Mouse (Mus musculus): ENCODE measurements at regions not wholly inside any gene's neighbourhood (a gene's known extent, or its start where the extent isn't known, plus 50 kb on each side); places are given as distances from the start of the nearest gene placed in this dataset.

DNA sequence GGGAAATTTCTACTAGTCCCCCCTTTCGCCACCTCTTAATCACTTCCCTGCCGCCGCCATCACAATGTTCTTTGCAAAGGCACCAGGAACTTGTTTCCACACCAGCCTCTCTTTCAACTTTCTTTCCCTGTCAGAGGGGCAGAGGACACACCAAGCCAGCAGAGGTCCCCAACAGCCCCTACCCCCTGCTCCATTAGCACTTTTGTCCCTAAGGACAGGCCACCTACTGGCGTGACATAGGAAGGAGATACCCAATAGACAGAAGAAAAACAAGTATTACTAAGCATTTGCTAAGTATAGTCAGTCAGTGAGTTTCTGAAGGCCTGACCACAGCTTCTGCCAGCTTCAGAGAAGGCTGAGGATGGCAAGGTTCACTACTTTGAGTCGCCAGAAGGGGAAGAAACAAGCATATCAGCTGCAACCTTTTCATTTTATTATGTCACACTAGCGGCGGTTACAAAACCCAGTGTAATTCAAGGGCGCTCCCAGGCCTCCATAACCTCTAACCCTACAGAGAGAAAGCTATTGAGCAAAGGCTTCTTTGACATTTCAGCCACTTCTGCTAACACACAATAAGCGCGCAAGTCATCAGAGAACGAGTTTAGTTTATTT is 255.9 kb downstream of the Lmo4 start:
- H3K4me1 ChIP-seq (ENCODE audit: control insufficient read depth, insufficient read depth, low read length): no peaks in the 10 kb centered on the region
- 49% methylated on average over 11 of the region's 11 CpGs for WGBS
- no peak overlapping the region for H3K27ac ChIP-seq (replicated peaks; ENCODE audit: low read depth, low read length)
- ATAC-seq (replicated peaks; ENCODE audit: insufficient number of reproducible peaks, low FRiP score, low TSS enrichment, low read depth) (peak; percentile 56), DNase-seq (ENCODE audit: low spot score) (no peak)
- H3K4me2 ChIP-seq (ENCODE audit: low read depth, low read length): no peak overlapping the region
- no peaks in the 10 kb centered on the region for H3K36me3 ChIP-seq (replicated peaks; ENCODE audit: control insufficient read depth, insufficient read depth, low read depth, low read length)
- H3K9me3 ChIP-seq (replicated peaks; ENCODE audit: control insufficient read depth, low read length): no peaks in the 10 kb centered on the region
- H3K27me3 ChIP-seq (ENCODE audit: control insufficient read depth, insufficient read depth, low read length): no peaks in the 10 kb centered on the region
- H3K4me3 ChIP-seq (ENCODE audit: low read depth, low read length): no peak overlapping the region
- H3K9ac ChIP-seq (replicated peaks; ENCODE audit: low read length): no peak overlapping the region

DNA sequence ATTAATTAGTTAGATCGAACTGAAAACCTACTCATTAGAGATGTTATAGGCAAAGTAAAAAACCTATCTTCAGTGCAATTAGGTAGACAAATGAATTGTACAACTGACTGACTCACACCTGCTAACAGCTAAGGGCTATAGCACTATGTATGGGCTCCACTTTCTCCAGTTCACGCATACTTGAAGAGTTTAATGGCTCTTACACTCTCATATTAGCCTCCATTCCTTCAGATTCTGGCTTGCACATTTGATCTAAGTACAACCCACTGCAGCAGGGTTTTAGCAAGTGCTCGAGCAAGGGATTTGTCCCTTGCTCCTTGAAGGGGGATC is 257.1 kb downstream of the Lmo4 start:
- Histone ChIP-seq H3K9me3 (replicated peaks; ENCODE audit: control insufficient read depth, low read length) (no peaks in the 10 kb centered on the region), H3K27me3 (ENCODE audit: control insufficient read depth, insufficient read depth, low read length) (no peaks in the 10 kb centered on the region), H3K4me1 (ENCODE audit: control insufficient read depth, insufficient read depth, low read length) (no peaks in the 10 kb centered on the region), H3K36me3 (replicated peaks; ENCODE audit: control insufficient read depth, insufficient read depth, low read depth, low read length) (no peaks in the 10 kb centered on the region), H3K27ac (replicated peaks; ENCODE audit: low read depth, low read length) (no peak overlapping the region), H3K4me2 (ENCODE audit: low read depth, low read length) (no peak overlapping the region), H3K9ac (replicated peaks; ENCODE audit: low read length) (no peak overlapping the region), H3K4me3 (ENCODE audit: low read depth, low read length) (no peak overlapping the region)
- 73% methylated on average over 3 of the region's 3 CpGs for WGBS
- DNase-seq (ENCODE audit: low spot score) (no peak), ATAC-seq (replicated peaks; ENCODE audit: insufficient number of reproducible peaks, low FRiP score, low TSS enrichment, low read depth) (no peak)

DNA sequence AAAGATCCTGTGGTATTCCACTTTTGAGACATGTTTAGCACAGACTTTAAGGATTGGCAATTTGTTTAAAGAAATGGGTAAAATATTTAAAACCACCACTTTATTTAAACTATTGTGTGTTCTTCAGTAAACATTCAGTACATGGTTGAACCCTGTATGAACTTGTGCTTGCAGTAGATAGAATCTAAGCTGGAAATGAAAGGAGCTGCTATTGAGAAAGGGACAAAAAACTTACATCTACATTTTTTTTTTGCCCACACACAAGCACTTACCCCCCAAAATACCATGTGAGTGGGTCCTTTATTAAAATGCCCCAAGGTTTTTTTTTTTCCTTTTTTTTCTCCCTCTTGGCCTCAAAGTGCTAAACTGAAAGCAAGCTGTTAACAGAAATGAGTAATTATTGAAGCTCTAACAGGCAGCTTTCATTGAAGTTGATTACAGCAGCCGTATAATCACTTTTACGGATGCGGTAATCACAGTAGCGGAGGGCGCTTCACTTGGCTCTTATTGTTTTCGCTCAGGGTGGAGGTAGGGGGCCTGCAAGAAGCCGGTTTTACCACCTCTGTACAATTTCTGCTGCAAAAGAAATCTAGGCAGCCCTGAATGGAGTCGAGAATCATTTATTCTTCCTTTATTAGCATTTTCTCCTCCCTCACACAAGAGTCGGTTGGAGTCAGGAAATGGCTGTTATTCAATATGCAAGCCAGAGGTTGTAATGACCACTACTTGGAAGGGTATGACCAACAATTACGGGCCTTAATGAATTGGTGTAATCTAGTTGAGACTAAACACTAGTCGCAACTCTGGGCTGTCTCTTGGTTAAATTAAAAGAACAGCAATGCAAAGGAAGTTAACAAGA is 257.7 kb downstream of the Lmo4 start:
- peak; percentile 23 for DNase-seq (ENCODE audit: low spot score)
- Histone ChIP-seq H3K9me3 (replicated peaks; ENCODE audit: control insufficient read depth, low read length) (no peaks in the 10 kb centered on the region), H3K4me1 (ENCODE audit: control insufficient read depth, insufficient read depth, low read length) (no peaks in the 10 kb centered on the region), H3K36me3 (replicated peaks; ENCODE audit: control insufficient read depth, insufficient read depth, low read depth, low read length) (no peaks in the 10 kb centered on the region), H3K9ac (replicated peaks; ENCODE audit: low read length) (no peak overlapping the region), H3K27ac (replicated peaks; ENCODE audit: low read depth, low read length) (no peak overlapping the region), H3K4me3 (ENCODE audit: low read depth, low read length) (no peak overlapping the region), H3K27me3 (ENCODE audit: control insufficient read depth, insufficient read depth, low read length) (no peaks in the 10 kb centered on the region), H3K4me2 (ENCODE audit: low read depth, low read length) (no peak overlapping the region)
- WGBS: 34% methylated on average over 11 of the region's 11 CpGs
- no peak; the same call in 1 of the 2 replicates for ATAC-seq (replicated peaks; ENCODE audit: insufficient number of reproducible peaks, low FRiP score, low TSS enrichment, low read depth)

DNA sequence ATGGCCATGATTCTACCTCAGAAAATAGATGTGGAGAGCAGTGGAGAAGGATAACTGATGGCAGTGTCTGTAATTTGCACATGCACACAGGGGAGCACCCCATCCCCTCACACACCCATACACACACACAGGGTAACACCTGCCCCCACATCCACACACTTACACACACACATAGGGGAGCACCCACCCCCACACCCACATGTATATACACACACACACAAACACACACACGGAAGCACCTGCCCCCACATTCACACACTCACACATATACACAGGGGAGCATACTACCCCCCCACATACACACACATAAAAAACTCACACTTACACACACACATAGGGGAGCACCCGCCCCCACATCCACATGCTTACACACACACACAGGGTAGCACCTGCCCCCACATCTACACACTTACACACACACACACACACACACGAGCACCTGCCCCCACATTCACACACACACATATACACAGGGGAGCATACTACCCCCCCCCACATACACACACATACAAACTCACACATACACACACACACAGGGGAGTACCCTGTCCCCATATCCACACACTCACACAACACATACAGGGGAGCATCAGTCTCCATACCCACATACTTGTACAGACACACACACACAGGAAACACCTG is 265.8 kb downstream of the Lmo4 start:
- Histone ChIP-seq H3K27ac (replicated peaks; ENCODE audit: low read depth, low read length) (no peak overlapping the region), H3K4me1 (ENCODE audit: control insufficient read depth, insufficient read depth, low read length) (no peaks in the 10 kb centered on the region), H3K9me3 (replicated peaks; ENCODE audit: control insufficient read depth, low read length) (no peaks in the 10 kb centered on the region), H3K27me3 (ENCODE audit: control insufficient read depth, insufficient read depth, low read length) (no peaks in the 10 kb centered on the region), H3K4me3 (ENCODE audit: low read depth, low read length) (no peak overlapping the region), H3K36me3 (replicated peaks; ENCODE audit: control insufficient read depth, insufficient read depth, low read depth, low read length) (no peaks in the 10 kb centered on the region), H3K9ac (replicated peaks; ENCODE audit: low read length) (no peak overlapping the region), H3K4me2 (ENCODE audit: low read depth, low read length) (no peak overlapping the region)
- WGBS: 76% methylated on average over 3 of the region's 3 CpGs
- ATAC-seq (replicated peaks; ENCODE audit: insufficient number of reproducible peaks, low FRiP score, low TSS enrichment, low read depth): peak; percentile 67
- DNase-seq (ENCODE audit: low spot score): no peak

DNA sequence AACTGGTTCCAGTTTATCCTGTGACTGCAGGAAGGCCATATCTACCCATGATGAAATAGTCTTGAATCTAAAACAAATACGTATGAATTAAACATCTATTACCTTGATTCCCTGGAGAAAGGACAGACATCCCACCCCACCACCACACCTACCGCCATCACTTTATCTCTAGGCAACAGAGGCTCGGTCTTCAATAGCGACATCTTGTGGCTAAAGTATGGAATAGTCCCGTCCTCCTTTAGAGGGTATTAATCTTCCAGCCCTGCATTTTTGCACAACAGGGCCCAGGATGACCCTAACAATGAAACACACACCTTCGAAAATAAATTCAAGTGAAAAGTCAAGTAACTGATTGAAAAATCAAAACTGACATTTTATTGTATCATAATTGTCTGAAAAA is 279.7 kb downstream of the Lmo4 start:
- Histone ChIP-seq H3K4me1 (ENCODE audit: control insufficient read depth, insufficient read depth, low read length) (no peaks in the 10 kb centered on the region), H3K27ac (replicated peaks; ENCODE audit: low read depth, low read length) (no peak overlapping the region), H3K36me3 (replicated peaks; ENCODE audit: control insufficient read depth, insufficient read depth, low read depth, low read length) (no peaks in the 10 kb centered on the region), H3K27me3 (ENCODE audit: control insufficient read depth, insufficient read depth, low read length) (no peaks in the 10 kb centered on the region), H3K9ac (replicated peaks; ENCODE audit: low read length) (no peak overlapping the region), H3K9me3 (replicated peaks; ENCODE audit: control insufficient read depth, low read length) (no peaks in the 10 kb centered on the region), H3K4me2 (ENCODE audit: low read depth, low read length) (no peak overlapping the region), H3K4me3 (ENCODE audit: low read depth, low read length) (no peak overlapping the region)
- 62% methylated on average over 6 of the region's 6 CpGs for WGBS
- DNase-seq (ENCODE audit: low spot score): peak; percentile 19
- ATAC-seq (replicated peaks; ENCODE audit: insufficient number of reproducible peaks, low FRiP score, low TSS enrichment, low read depth): no peak

DNA sequence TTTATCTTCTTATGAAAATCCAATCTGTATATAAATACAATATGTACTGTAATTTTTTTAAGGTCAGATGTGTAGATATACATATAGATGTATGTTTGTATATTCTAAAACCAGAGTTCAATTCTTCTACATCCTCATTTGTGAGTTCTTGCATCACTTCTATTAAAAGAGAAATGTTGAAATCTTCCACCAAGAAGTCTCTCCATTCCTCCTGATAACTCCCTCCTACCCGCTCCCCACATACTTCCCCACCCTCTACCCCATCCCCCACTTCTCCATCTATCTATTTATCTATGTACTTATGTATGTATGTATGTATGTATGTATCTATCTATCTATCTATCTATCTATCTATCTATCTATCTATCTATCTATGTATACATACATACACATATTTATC is 285.3 kb downstream of the Lmo4 start:
- H3K27ac ChIP-seq (replicated peaks; ENCODE audit: low read depth, low read length): no peak overlapping the region
- H3K27me3 ChIP-seq (ENCODE audit: control insufficient read depth, insufficient read depth, low read length): no peaks in the 10 kb centered on the region
- 97% methylated on average over 1 of the region's 1 CpGs for WGBS
- H3K4me3 ChIP-seq (ENCODE audit: low read depth, low read length): no peak overlapping the region
- H3K36me3 ChIP-seq (replicated peaks; ENCODE audit: control insufficient read depth, insufficient read depth, low read depth, low read length): no peaks in the 10 kb centered on the region
- ATAC-seq (replicated peaks; ENCODE audit: insufficient number of reproducible peaks, low FRiP score, low TSS enrichment, low read depth): no peak
- H3K9me3 ChIP-seq (replicated peaks; ENCODE audit: control insufficient read depth, low read length): no peaks in the 10 kb centered on the region
- no peak overlapping the region for H3K9ac ChIP-seq (replicated peaks; ENCODE audit: low read length)
- no peak for DNase-seq (ENCODE audit: low spot score)
- no peak overlapping the region for H3K4me2 ChIP-seq (ENCODE audit: low read depth, low read length)
- no peaks in the 10 kb centered on the region for H3K4me1 ChIP-seq (ENCODE audit: control insufficient read depth, insufficient read depth, low read length)

DNA sequence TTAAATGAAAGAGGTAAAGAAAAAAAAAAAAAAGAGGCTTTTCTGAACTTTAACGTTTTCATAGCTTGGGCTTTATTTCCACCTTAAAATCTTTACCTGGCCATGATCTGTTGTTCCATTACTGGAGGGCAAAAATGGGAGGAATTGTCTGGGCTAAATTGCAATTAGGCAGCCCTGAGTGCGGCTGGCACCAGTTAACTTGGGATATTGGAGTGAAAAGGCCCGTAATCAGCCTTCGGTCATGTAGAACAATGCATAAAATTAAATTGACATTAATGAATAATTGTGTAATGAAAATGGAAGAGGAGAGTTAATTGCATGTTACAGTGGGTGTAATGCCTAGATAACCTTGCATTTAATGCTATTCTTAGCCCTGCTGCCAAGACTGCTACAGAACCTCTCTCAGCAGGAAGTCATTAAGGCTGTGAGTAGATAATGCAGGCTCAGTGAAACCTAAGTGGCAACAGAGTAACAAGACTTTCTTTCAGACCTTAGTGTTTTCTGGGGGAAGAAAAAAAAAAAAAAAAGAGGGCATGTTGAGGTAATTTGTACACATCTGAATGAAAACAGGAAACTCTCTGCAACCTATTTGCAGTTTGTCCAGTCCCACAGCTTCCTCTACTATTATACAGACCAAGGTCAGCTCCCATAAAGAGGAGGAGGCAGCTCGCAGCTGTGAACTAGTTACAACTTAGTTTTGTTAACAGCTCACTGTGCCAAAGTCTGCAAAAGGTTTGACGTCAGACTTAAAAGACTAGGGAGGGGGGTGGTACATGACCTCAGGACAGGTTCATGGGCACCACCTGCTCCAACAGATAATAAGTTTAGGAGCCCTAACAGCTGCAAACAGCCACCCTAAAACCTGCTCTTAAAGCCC is 290.4 kb downstream of the Lmo4 start:
- H3K27me3 ChIP-seq (ENCODE audit: control insufficient read depth, insufficient read depth, low read length): no peaks in the 10 kb centered on the region
- no peaks in the 10 kb centered on the region for H3K36me3 ChIP-seq (replicated peaks; ENCODE audit: control insufficient read depth, insufficient read depth, low read depth, low read length)
- WGBS: 28% methylated on average over 6 of the region's 6 CpGs
- ATAC-seq (replicated peaks; ENCODE audit: insufficient number of reproducible peaks, low FRiP score, low TSS enrichment, low read depth) (no peak; the same call in 1 of the 2 replicates), DNase-seq (ENCODE audit: low spot score) (peak; percentile 61)
- H3K4me3 ChIP-seq (ENCODE audit: low read depth, low read length): no peak overlapping the region
- no peak overlapping the region for H3K27ac ChIP-seq (replicated peaks; ENCODE audit: low read depth, low read length)
- H3K9ac ChIP-seq (replicated peaks; ENCODE audit: low read length): no peak overlapping the region
- H3K4me2 ChIP-seq (ENCODE audit: low read depth, low read length): no peak overlapping the region
- H3K4me1 ChIP-seq (ENCODE audit: control insufficient read depth, insufficient read depth, low read length): no peaks in the 10 kb centered on the region
- no peaks in the 10 kb centered on the region for H3K9me3 ChIP-seq (replicated peaks; ENCODE audit: control insufficient read depth, low read length)

All from embryonic facial prominence, embryonic 11.5 days (tissue).